Comparison of ENCODE assay signal across 13 mouse cellular contexts in genomic region chr7:64226339-64227194, GRCm38 (mm10).
DNase-seq lines count a peak whose midpoint lies in the region; ATAC-seq and TF ChIP-seq lines count a peak whose summit lies in the region.
"Had no signal": no experiment of that assay in that cellular context is flagged by ENCODE, and none has a peak within 500 bp of the region (broad histone marks: within the 10 kb centered on the region; RNA-seq: fewer than 3 reads in every experiment).

No protein-coding gene starts in this region.

- no peaks in the 10 kb centered on the region for H3K79me2 ChIP-seq in myocyte (ENCODE audit: control insufficient read depth, insufficient read depth)

- H3K4me3 ChIP-seq in embryonic facial prominence, embryonic 14.5 days (ENCODE audit: low read depth, low read length): no peak overlapping the region
- no peak overlapping the region for H3K4me3 ChIP-seq in embryonic facial prominence, embryonic 10.5 days
- no peak overlapping the region for H3K4me3 ChIP-seq in midbrain, embryonic 10.5 days
- no peak overlapping the region for H3K4me3 ChIP-seq in midbrain, embryonic 16.5 days (ENCODE audit: low read depth, low read length)
- no peak overlapping the region for H3K4me3 ChIP-seq in myocyte

- no peak overlapping the region for H3K9ac ChIP-seq in embryonic facial prominence, embryonic 14.5 days (ENCODE audit: low read depth, low read length)
- no peak overlapping the region for H3K9ac ChIP-seq in midbrain, embryonic 16.5 days (ENCODE audit: low read depth, low read length)

- no peak for TF ChIP-seq POLR2A in myocyte (IDR thresholded peaks at IDR 0.05; ENCODE audit: insufficient read length, low read depth)

- POLR2A ChIA-PET in Patski (lab: Charles Lee): interaction anchor here (0.6 kb wide), 1 partner anchor 17 kb away, joined by 3 read pairs; no protein-coding TSS in a partner anchor

- H3K4me2 ChIP-seq in embryonic facial prominence, embryonic 14.5 days (ENCODE audit: low read depth, low read length): no peak overlapping the region
- H3K4me2 ChIP-seq in midbrain, embryonic 16.5 days (ENCODE audit: low read length): no peak overlapping the region
- H3K4me2 ChIP-seq in myocyte (ENCODE audit: low read depth): peak overlapping the region; percentile 54
- H3K4me2 ChIP-seq: heart, embryonic 11.5 days had no signal

- in situ Hi-C loops in Patski (cut with MboI; ENCODE audit: low pct_unique_long_range_greater_than_20kb): no loop called here

- 84% methylated on average over 27 of the region's 27 CpGs for WGBS in embryonic facial prominence, embryonic 14.5 days
- 88% methylated on average over 27 of the region's 27 CpGs for WGBS in embryonic facial prominence, embryonic 10.5 days
- 80% methylated on average over 27 of the region's 27 CpGs for WGBS in midbrain, embryonic 10.5 days
- 64% methylated on average over 27 of the region's 27 CpGs for WGBS in midbrain, embryonic 16.5 days

- ATAC-seq in embryonic facial prominence, embryonic 14.5 days (ENCODE audit: low read depth): no peak
- ATAC-seq in midbrain, embryonic 16.5 days: no peak
- ATAC-seq in Patski: peak; percentile 26
- ATAC-seq: inflammation-experienced regulatory T-cells, adult 6 months had no signal

- CTCF ChIA-PET in Patski (lab: Charles Lee): no interaction called here

- no peak for TF ChIP-seq CTCF in Patski (IDR thresholded peaks at IDR 0.05)

- H3K27ac ChIP-seq in embryonic facial prominence, embryonic 14.5 days (replicated peaks; ENCODE audit: low read depth, low read length): no peak overlapping the region
- H3K27ac ChIP-seq in embryonic facial prominence, embryonic 10.5 days (replicated peaks): no peak overlapping the region
- H3K27ac ChIP-seq in midbrain, embryonic 10.5 days (replicated peaks): peak overlapping the region; percentile 65
- H3K27ac ChIP-seq in midbrain, embryonic 16.5 days (ENCODE audit: low read length): no peak overlapping the region

- no peaks in the 10 kb centered on the region for H3K9me3 ChIP-seq in embryonic facial prominence, embryonic 14.5 days (ENCODE audit: control insufficient read depth, low read length)
- H3K9me3 ChIP-seq in embryonic facial prominence, embryonic 10.5 days: 0 out of 2 replicates have a peak, but pooled peaks cover 3% of the 10 kb centered on the region
- H3K9me3 ChIP-seq in midbrain, embryonic 10.5 days (replicated peaks): no peaks in the 10 kb centered on the region
- no peaks in the 10 kb centered on the region for H3K9me3 ChIP-seq in midbrain, embryonic 16.5 days (replicated peaks; ENCODE audit: control insufficient read depth, low read length, poor library complexity, severe bottlenecking)
- H3K9me3 ChIP-seq: G1E had no signal

- H3K36me3 ChIP-seq in embryonic facial prominence, embryonic 14.5 days (ENCODE audit: control insufficient read depth, insufficient read depth, low read length): no peaks in the 10 kb centered on the region
- no peaks in the 10 kb centered on the region for H3K36me3 ChIP-seq in embryonic facial prominence, embryonic 10.5 days (replicated peaks)
- H3K36me3 ChIP-seq in midbrain, embryonic 10.5 days: no peaks in the 10 kb centered on the region
- no peaks in the 10 kb centered on the region for H3K36me3 ChIP-seq in midbrain, embryonic 16.5 days (ENCODE audit: control insufficient read depth, insufficient read depth, low read length)
- no peaks in the 10 kb centered on the region for H3K36me3 ChIP-seq in myocyte (ENCODE audit: control insufficient read depth, insufficient read depth)
- H3K36me3 ChIP-seq: G1E had no signal

- H3K4me1 ChIP-seq in embryonic facial prominence, embryonic 14.5 days (ENCODE audit: control insufficient read depth, insufficient read depth, low read length): no peaks in the 10 kb centered on the region
- no peaks in the 10 kb centered on the region for H3K4me1 ChIP-seq in embryonic facial prominence, embryonic 10.5 days
- 0 out of 2 replicates have a peak, but pooled peaks cover 2% of the 10 kb centered on the region for H3K4me1 ChIP-seq in midbrain, embryonic 10.5 days
- no peaks in the 10 kb centered on the region for H3K4me1 ChIP-seq in midbrain, embryonic 16.5 days (ENCODE audit: control insufficient read depth, insufficient read depth, low read length)

- H3ac ChIP-seq in myocyte (ENCODE audit: control insufficient read depth, insufficient read length): no peak overlapping the region

- DNase-seq in embryonic facial prominence, embryonic 14.5 days (ENCODE audit: low spot score): peak; percentile 37
- no peak for DNase-seq in embryonic facial prominence, embryonic 10.5 days (ENCODE audit: low spot score)
- peak; percentile 19 for DNase-seq in midbrain, embryonic 10.5 days (ENCODE audit: low spot score)
- no peak for DNase-seq in Patski (ENCODE audit: low read depth, low spot score)
- no peak for DNase-seq in gastrocnemius, adult 18-20 months (ENCODE audit: low spot score)
- DNase-seq in lung, postnatal 25 days (ENCODE audit: low spot score): no peak
- DNase-seq: lung, postnatal 10 days; right cerebral cortex, adult 18-20 months had no signal

- H3K27me3 ChIP-seq in embryonic facial prominence, embryonic 14.5 days (replicated peaks; ENCODE audit: control insufficient read depth, insufficient read depth, low read length): no peaks in the 10 kb centered on the region
- H3K27me3 ChIP-seq in embryonic facial prominence, embryonic 10.5 days (replicated peaks; ENCODE audit: low read depth, poor library complexity, severe bottlenecking): no peaks in the 10 kb centered on the region
- H3K27me3 ChIP-seq in midbrain, embryonic 10.5 days (ENCODE audit: low read depth, poor library complexity, severe bottlenecking): no peaks in the 10 kb centered on the region
- H3K27me3 ChIP-seq in midbrain, embryonic 16.5 days (ENCODE audit: control insufficient read depth, insufficient read depth, low read depth, low read length): no peaks in the 10 kb centered on the region
- H3K27me3 ChIP-seq in Patski (no peaks in the 10 kb centered on the region), myocyte (ENCODE audit: control insufficient read depth, insufficient read depth, insufficient read length) (no peaks in the 10 kb centered on the region)

TF ChIP-seq in myocyte, 11 proteins besides CTCF, POLR2A, EP300 and RAD21:
- peak in 2 of 3 experiments; percentile 6 to 52 for TF ChIP-seq MYOD1 (IDR thresholded peaks at IDR 0.05; ENCODE audit: control insufficient read depth in 1 of 3, insufficient read length in 2 of 3, low read depth in 2 of 3)
- TF ChIP-seq MAX (IDR thresholded peaks at IDR 0.05; ENCODE audit: low read depth): no peak
- TF ChIP-seq MYOG (IDR thresholded peaks at IDR 0.05; ENCODE audit: control insufficient read depth in 1 of 3, insufficient read depth in 1 of 3, insufficient read length in 2 of 3, low read depth in 2 of 3): peak in 1 of 3 experiments; percentile 53
- no peak for TF ChIP-seq USF1 (IDR thresholded peaks at IDR 0.05; ENCODE audit: low read depth)
- TF ChIP-seq TCF12 (IDR thresholded peaks at IDR 0.05; ENCODE audit: insufficient read depth, poor library complexity, severe bottlenecking): peak; percentile 32
- no peak for TF ChIP-seq SRF (IDR thresholded peaks at IDR 0.05; ENCODE audit: control insufficient read depth, insufficient read length, low read depth)
- no peak for TF ChIP-seq REST (IDR thresholded peaks at IDR 0.05; ENCODE audit: insufficient read depth, insufficient read length)
- no peak for TF ChIP-seq CEBPB (IDR thresholded peaks at IDR 0.05; ENCODE audit: insufficient read depth, poor library complexity, severe bottlenecking)
TF ChIP-seq in myocyte: peak in this region for 3.

Comparison
In these comparisons a context has a peak if more than half of its experiments do, and no peak if none do; other contexts are left out.
1. DNase-seq: peak in embryonic facial prominence, embryonic 14.5 days (single experiment) and midbrain, embryonic 10.5 days (single experiment); none in embryonic facial prominence, embryonic 10.5 days (single experiment), Patski (single experiment), gastrocnemius, adult 18-20 months (single experiment) and lung, postnatal 25 days (single experiment).